Mouse (Mus musculus) left cerebral cortex, postnatal 4 days (tissue): Measurements from ENCODE around the gene Trpm6. TPM values are rescaled to one million over a fixed set of nuclear protein-coding genes. Genes with fewer than 3 reads are reported as not detected.

Experiments used
- DNase-seq: peaks from one replicate; pipeline ENCODE4 v3.0.0-alpha.2; 2022
- intact Hi-C: fragments of 180-260 bp; cut with DNase I; formaldehyde crosslinking; loops from one replicate; pipeline ENCODE4 v1.15.1; 2025
- total RNA-seq, 2 experiments: library from RNA; stranded (reverse); gene quantifications; 2 replicates each; pipeline ENCODE4 v1.2.3; 2021

Trpm6 gene
- total RNA-seq, result 1 to 10 TPM in 1 of 2 experiments, under 1 TPM in 1; 0.90 to 1.0 TPM

DNA sequence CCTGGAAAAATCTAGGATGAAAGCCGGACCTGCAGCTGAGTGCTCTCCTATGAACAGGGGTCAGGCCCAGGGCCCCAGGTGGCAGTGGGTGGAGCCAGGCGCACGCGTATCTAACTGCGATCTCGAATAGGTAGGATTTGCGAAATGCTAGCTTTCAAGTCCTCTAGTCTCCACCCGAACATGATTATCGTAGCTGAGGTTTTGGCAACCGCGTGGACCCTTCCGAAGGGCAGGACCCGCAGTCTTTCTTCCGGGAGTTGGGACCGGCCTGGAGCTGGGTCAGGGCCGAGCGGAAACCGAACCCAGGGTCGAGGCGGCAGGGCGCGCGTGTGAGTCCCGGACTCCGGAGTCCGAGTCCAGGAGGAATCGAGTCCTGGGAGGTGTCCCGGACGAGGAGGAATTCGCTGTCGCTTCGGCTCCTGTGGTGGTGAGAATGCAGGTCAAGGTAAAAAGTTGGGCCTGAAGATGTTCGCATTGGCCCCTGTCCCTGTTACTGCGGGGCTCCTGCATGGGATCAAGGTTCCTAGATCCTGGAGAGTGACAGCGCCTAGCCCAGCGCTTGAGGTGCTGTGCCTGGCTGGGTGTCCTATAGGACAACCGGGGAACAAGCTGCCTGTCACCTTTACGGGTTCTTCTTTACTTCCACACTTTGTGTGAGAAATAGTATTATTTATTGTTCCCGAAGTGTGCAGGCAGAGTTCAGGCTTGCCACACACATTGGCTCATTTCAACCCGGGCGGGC is at the start of gene Trpm6:
TSS of gene Trpm6 (plus strand) at position 386 of the 742 bp plus-strand sequence.
- DNase-seq, result peak; percentile 2
- intact Hi-C loops, result no loop called here

DNA sequence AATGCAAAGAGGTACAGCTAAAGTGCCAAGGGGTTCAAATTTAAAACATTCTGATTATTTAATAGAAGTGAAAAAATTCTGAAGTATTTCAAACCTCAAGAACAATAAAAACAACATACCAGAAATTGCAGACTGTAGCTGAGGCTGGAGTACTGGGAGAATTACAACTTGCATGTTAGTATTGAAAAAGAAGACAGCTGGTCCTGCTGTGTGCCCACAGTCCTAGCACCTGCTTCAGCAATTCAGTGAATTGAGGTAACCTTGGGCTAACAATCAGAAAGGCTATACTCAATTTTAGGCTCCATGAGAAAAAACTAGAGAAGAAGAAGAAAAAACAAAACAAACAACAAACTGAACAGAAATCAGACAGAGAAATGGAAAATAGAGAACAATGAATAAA is 41.7 kb upstream of the Trpm6 start:
- DNase-seq, result peak; percentile 21
- intact Hi-C loops, result no loop called here

GRCm38 (mm10) chr19:18710903-18711302 is 38.9 kb upstream of the Trpm6 start:
- no peak for DNase-seq
- intact Hi-C loops, result loop anchor here (10.0 kb wide), 1 partner anchor 124 kb away; no protein-coding TSS in a partner anchor

DNA sequence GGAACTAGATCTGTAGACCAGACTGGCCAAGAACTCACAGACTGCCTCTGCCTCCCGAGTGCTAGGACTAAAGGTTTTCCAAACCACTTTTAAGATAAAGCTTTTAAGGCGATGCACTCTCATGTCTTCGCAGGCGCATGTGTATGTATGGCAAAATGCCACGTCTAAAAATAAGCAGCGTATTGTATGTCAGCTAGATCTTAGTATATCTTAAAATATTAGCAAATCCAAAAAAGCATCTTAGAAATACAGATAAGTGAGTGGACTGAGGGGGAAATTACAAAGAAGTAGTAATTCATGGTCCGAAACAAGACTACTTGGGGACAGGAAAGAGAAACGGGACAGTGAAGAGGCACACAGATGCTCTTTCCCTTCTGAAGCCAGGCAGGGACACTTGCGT is 38.2 kb upstream of the Trpm6 start:
- intact Hi-C loops, result loop anchor here (10.0 kb wide), 1 partner anchor 123 kb away; no protein-coding TSS in a partner anchor

GRCm38 (mm10) chr19:18712153-18712865 is 37.5 kb upstream of the Trpm6 start:
- DNase-seq, result no peak
- intact Hi-C loops, result loop anchor here (10.0 kb wide), 1 partner anchor 122 kb away; no protein-coding TSS in a partner anchor

More for the DNA sequence above, 38.2 kb upstream of the Trpm6 start:
- no peak for DNase-seq

DNA sequence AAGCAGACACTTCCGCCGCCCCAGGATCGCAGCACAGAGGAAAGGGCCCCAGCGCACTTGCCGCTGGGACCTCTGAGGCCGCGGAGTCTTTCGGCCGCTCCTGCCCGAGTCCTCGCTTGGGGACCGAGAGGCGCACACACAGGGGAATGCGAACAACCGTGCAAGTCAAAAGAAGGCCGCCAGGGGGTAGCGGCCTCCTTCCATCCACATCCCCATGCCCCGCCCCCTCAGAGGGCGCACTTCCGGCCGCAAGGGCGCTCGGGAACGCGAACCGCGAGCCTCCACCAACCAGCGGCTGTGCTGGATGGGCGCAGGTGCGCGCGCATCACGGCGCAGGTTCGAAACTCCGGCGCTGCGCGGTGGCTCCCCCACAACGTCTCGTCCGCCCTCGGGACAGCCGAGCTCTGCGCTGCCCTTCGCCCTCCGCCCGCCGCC is 36.9 kb upstream of the Trpm6 start, which contains the start of gene D030056L22Rik:
TSS of gene D030056L22Rik (plus strand) at position 328 of the 435 bp plus-strand sequence.
- peak; percentile 99 for DNase-seq
- intact Hi-C loops, result loop anchor here (10.0 kb wide), 1 partner anchor 122 kb away; no protein-coding TSS in a partner anchor

- intact Hi-C loops, result loop anchor here (10.0 kb wide), 1 partner anchor 121 kb away; no protein-coding TSS in a partner anchor
- peak; percentile 38 for DNase-seq
These were observed 36.4 kb upstream of the Trpm6 start for GRCm38 (mm10) chr19:18713357-18713756.

- intact Hi-C loops, result loop anchor here (10.0 kb wide), 1 partner anchor 118 kb away; no protein-coding TSS in a partner anchor
- peak; percentile 66 for DNase-seq
These were observed 33.4 kb upstream of the Trpm6 start for GRCm38 (mm10) chr19:18716374-18716773.

DNA sequence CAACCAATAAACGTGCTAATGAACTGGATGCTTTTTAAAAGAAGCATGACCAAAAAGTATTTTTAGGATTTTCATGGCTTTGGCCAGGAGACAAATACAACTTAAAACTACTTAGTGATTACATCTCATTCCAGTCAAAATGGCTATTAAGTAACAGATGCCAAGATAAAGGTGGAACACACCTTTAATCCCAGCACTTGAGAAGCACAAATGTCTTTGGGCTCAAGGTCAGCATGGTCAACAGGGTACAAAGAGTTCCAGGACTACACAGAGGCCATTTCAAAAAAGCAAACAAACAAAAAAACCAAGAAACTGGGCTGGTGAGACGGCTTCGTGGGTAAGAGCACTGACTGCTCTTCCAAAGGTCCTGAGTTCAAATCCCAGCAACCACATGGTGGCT is 29.4 kb upstream of the Trpm6 start:
- no peak for DNase-seq
- intact Hi-C loops, result no loop called here

GRCm38 (mm10) chr19:18725186-18725585 is 24.6 kb upstream of the Trpm6 start:
- no peak for DNase-seq
- intact Hi-C loops, result no loop called here

DNA sequence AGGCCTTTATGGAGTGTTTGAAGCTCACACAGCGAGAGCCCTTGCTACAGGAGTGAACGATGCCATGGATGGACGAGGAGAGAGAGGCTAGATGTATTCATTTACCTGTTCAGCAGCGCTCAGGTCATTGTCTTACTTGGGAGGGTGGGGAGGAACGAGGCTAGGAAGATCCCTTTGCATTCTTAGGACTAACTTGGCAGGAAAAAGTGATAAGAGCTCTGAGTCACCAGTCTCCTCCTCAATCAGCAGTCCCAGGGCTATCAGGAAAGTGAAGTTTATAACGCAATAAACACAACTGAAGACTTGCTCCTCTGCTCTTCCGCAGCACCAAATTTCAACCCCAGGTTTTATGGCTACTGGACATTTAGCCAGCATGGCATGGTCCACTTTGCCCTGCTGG is 19.5 kb upstream of the Trpm6 start:
- DNase-seq, result no peak
- intact Hi-C loops, result no loop called here

DNA sequence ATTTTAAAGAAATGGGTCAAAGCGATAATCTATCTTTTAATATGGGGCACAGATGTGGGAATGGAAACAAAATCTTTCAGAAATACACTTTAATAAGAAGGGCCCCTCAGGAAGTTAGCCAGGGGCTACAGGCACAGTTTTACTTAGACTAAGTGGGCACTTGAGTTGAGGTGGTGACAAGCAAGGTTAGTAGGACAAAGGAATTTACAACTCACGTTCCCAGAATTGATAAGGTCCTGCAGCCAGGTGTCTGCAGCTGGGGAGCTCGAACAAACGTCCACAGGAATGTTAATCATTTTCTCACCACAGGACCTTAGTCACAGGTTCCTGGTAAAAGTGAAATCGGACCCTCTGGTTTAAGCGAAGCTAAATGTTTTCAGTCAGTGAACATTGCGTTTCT is 18.7 kb upstream of the Trpm6 start:
- no peak for DNase-seq
- intact Hi-C loops, result no loop called here

GRCm38 (mm10) chr19:18735901-18736300 is 13.9 kb upstream of the Trpm6 start:
- no peak for DNase-seq
- intact Hi-C loops, result no loop called here

GRCm38 (mm10) chr19:18739146-18739545 is 10.6 kb upstream of the Trpm6 start:
- intact Hi-C loops, result no loop called here
- DNase-seq, result no peak

- intact Hi-C loops, result no loop called here
- no peak for DNase-seq
These were observed 5.8 kb upstream of the Trpm6 start for GRCm38 (mm10) chr19:18743946-18744345.

DNA sequence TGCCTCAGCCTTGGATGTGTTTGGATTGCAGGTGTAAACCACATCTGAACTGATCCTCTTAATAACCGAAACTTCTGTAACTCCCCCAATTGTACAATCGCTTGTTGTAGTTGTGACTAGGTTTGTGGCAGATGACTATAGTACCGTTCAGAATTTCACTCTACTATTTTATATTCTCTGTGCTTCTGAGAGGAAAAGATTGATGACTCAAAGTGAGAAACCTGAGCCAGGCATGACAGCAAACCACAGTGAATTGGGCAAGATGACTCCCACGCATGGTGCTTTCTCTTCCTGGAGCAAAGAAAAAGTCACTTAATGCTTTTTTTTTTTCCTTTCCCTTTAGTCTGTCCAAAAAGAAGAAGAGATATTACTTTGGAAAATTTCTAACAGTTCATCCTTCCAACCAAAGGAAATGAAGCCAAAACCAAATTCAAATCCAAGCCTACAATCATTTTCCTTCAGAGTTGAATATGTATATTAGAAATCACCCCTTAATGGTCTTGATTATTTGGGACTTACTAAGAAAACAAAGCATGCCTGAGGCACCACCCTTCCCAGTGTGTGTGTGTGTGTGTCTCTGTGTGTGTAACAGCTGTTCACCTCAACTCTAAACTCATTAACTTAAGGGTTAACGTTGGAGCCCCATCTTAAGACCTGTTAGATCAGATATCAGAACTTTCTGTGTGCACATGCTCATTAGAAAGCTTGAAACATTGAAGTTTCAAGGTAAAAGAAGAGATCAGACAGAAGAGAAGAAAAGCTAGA is 3.0 kb upstream of the Trpm6 start:
- intact Hi-C loops, result no loop called here

DNA sequence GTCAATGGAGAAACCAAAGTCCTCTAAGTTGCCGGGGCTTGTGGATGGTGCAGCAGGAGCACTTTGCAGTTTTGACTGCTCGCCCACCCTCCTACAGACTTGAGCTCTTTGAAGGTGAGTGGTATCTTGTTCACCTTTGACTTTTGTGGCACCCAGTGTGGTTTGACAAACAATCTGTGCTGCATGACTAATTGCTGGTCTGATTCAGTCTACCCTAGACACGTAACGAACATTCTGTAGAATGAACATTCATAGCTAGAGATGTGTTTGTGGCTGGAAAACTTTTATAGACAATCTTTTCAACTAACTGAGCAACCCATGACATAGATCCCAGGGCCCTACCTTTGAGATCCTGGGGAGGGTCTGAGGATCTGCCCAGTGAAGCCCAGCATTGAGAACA is 2.4 kb upstream of the Trpm6 start:
- intact Hi-C loops, result no loop called here
- no peak for DNase-seq

More for the DNA sequence above, 3.0 kb upstream of the Trpm6 start:
- no peak for DNase-seq

DNA sequence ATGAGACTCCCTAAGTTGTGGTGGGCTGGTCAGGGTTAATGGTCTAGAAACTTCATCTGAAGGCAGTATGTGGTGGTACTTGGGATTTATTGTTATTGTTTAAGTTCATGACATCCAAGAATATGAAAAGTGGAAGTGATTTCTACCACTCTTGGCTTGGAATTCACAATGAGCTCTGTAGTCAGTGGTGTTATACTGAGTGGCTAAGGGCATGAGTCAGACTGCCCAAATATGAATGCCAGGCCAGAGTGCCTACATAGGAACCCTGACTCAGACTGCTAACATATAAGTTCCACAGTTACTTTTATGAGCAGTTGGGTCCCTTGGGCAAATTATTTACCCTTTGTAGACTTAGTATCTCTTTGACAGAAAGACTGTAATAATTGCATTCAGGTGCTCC is 7.4 kb downstream of the Trpm6 start:
- intact Hi-C loops, result no loop called here

DNA sequence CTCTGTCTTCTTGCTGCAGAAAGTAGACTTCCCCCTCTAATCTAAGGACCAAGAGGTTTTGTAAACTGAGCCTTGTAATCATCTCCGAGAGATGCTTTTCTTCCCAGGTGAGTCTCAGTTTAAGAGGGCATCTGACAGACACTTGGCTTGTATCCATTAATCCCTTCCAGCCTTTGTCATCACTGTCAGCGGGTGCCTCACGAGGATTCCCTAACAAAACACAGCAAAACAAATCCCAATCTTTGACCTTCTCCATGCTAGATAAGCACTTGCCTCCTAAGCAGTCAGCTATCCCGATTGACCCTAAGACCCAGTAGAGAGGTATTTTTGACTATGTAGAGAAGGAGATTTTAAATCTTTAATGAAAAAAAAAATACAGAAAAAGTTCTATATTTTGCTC is 7.9 kb downstream of the Trpm6 start:
- intact Hi-C loops, result no loop called here
- no peak for DNase-seq

More for the DNA sequence above, 7.4 kb downstream of the Trpm6 start:
- no peak for DNase-seq

DNA sequence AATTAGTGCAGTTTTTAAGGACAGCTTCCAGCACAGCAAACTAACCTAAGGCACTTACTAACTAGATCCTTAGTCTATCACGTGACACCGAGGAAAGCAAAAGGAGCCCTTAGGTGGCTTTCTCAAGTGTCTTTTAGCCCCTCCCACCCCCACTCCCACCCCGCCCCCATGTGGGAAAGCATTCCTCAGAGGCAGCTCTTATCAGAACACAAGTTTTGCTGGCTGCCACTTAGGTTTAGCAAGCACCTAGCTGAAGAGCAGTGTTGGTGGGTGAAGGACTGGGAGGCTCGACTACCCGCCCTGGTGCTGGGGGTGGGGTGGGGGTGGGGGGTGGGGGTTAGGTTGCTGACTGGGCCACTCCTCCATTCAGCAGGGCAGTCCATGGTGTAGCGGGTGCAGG is 8.5 kb downstream of the Trpm6 start:
- no peak for DNase-seq
- intact Hi-C loops, result no loop called here

GRCm38 (mm10) chr19:18758916-18759315 is 9.1 kb downstream of the Trpm6 start:
- intact Hi-C loops, result no loop called here
- DNase-seq, result no peak
